Mouse (Mus musculus) brain, adult 2 months (tissue): ENCODE measurements around the gene Mapk13.
"Not testable (repeated sequence)": the region's sequence is repeated elsewhere in the genome, so short reads cannot be mapped to it uniquely, and the experiment has no call there.

Experiments
- DNase-seq: peaks from one replicate; pipeline ENCODE4 v3.0.0; 2011; ENCODE audit warnings: low read depth, low spot score

The Mapk13 gene

DNA sequence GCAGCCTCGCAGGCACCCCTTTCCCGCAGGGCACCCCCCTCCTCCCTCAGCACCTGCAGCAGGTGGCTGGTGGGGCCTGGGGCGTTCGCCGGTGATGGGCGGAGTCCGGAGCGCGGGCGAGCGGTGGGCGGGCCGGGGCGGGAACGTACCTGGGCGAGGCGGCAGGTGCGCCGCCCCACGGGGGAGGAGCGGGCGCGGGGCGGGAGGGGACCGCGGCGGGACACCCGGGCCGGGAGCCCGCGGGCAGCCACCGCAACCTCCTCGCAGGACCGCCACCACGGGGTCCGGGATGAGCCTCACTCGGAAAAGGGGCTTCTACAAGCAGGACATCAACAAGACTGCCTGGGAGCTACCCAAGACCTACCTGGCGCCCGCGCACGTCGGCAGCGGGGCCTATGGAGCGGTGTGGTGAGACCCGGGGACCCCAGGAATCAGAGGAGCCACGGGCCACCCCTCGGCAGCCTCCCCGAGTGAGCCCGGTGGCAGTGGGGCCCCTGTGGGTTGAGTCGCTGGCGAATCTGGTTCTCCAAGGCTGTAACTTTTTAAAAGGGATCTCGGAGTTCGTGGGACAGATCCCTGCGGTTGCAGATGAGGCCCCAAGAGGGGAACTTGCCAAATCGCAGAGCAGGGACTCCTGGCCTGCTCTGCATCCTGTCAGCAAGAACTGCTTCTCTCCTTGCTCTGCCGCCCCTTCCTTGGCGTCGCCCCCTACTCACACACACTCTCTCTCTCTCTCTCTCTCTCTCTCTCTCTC lies at the start of gene Mapk13:
TSS of gene Mapk13 (plus strand) at position 177 of the 754 bp plus-strand sequence.
- no peak for DNase-seq

DNA sequence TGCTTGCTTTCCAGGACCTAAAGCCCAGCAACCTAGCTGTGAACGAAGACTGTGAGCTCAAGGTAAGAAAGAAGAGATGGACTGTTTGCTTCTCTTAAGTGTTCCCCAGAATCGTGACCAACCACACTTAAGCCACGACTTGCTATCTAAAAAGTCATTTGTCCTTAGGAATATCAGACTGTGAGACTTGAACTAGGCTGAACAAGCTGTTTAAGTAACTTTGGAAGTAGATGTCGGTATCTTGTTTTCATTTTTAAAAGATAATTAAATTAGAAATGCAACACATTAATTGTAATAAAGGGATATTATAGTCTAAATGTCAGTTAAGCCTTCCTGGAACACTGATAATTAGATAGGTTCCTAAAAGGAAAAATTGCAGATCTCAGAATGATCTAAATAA lies 43.3 kb upstream of the Mapk13 start, which contains the start of gene AC170998.1:
TSS of gene AC170998.1 (plus strand) at position 301 of the 400 bp plus-strand sequence.
- no peak for DNase-seq

DNA sequence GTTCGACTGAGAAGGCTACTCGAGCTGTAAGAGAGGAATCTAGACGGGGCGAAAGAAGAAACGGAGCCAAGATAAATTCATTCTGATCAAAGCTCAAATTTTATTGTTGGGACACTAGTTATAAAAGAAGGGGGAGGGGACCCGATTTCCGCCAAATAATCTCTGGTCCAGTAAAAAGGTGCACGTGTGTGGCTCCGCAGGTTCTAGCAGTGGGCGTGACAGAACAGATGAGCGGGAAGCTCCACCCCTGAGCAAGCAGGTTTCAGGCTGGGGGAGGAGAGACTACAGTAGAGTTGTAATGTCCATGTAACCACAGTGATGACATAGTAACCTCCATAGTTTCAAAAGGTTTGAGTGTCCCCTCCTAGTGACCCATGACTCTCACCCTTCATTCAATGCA lies 41.6 kb upstream of the Mapk13 start:
- DNase-seq = not testable (repeated sequence)

GRCm38 (mm10) chr17:28735317-28736105 lies 33.6 kb upstream of the Mapk13 start:
- peak; percentile 73 for DNase-seq

- DNase-seq = no peak
Observed at GRCm38 (mm10) chr17:28736486-28736885, 32.6 kb upstream of the Mapk13 start.

- no peak for DNase-seq
Observed at GRCm38 (mm10) chr17:28737973-28738372, 31.1 kb upstream of the Mapk13 start.

- DNase-seq = no peak
Observed at GRCm38 (mm10) chr17:28739244-28739643, 29.9 kb upstream of the Mapk13 start.

- DNase-seq = peak; percentile 93
Observed at GRCm38 (mm10) chr17:28743145-28743866, 25.8 kb upstream of the Mapk13 start.

GRCm38 (mm10) chr17:28743916-28744315 lies 25.2 kb upstream of the Mapk13 start:
- no peak for DNase-seq

DNA sequence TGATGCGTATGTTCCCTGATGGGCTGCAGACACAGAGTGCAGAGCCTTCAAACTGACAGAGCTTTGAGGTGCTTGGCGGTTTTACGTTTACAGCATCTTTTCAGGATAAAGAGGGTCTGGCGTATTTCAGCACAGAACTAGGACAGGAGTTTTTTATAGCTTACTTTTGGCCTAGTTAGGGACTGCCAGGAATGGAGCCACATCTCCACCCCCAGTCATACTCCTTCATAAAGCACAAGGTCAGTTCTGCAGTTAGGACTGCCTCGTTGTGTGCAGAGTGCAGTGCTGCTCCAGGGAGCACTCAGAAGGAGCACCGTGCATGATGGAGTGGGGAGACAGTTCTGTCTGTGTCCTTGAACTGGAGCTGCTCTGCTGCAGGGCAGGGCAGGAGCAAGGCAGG lies 23.3 kb upstream of the Mapk13 start:
- peak; percentile 77 for DNase-seq

- DNase-seq = no peak
Observed at GRCm38 (mm10) chr17:28748001-28748400, 21.1 kb upstream of the Mapk13 start.

DNA sequence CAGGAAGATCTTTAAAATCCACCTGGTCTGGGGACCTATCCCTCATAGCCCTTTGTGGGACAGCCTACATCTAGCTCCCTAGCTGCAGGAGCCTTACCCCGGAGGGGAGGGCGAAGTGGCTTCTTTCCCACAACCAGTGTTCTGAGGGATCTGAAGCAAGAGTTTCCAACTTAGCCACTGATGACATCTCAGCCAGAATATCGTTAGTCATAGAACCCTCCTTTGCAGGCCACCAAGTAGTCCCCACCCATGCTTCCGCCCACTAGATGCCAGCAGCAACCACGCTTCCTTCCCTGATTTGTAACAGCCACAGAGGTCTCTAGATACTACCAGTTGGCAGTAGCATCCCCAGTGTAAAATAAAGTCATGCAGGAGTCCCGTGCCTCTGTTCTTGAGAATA lies 18.5 kb upstream of the Mapk13 start:
- peak; percentile 43 for DNase-seq

DNA sequence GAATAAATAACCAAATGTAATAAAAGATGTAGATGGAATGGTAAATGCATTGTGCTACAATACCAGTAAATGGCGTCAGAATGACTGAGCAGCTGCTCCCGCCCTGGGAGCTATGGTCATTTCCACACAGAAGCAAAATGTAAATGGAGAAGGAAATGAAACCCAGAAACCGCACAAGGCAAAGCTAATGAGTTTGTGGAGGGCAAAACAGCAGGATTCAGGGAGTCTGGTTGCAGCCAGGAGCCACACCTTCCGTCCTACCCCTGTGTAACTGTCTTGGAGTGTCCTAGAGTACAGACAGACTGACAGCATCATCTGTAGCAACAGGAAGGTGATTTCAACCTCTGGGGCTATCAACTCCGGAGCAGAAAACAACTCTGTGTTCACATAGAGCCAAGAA lies 12.7 kb upstream of the Mapk13 start:
- DNase-seq = no peak

- no peak for DNase-seq
Observed at GRCm38 (mm10) chr17:28757470-28757869, 11.6 kb upstream of the Mapk13 start.

DNA sequence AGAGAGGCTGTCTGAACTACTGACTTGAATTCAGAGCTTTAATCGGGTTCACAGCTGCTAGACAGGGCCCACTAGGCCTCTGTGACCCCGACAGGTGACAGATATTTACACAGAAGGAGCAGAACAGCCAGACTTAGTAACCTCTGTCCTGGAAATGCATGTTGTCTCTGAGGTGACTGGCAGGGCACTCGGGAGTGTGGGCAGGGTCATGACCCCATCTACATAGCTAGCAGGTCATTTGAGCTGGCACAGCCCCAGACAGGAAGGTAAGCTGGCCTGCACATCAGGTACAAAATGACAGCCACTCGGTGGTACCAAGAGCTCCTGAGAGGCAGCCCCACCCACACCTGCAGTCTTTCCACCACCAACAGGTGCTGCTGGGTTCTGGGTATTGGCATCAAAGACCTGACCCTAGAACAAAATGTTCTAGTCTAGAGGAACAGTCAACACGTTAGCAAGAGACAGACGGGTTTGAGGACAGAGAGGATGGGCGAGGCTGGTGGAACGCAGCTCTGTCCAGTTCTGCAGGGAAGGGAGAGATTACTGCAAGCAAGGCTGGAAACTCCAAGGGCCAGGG lies 8.3 kb upstream of the Mapk13 start:
- DNase-seq = no peak

DNA sequence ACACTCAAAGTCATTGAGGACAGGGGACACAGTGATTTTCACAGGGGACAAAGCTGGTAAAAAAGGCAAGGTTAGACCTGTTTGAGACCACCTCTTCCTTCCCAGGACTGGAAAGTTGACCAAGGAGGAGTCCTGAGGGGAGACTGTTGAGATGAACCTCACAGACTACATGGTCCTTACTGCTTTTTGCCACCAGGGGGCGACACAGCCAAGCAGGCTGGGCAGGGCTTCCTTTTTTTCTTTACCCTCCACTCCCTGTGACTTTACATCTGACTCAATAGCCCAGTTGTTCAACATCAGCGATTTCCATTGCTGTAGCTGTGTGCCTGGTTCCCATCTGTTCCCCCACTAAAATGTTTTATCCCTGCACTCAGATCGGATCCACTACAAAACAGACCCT lies 7.2 kb upstream of the Mapk13 start:
- peak; percentile 81 for DNase-seq

DNA sequence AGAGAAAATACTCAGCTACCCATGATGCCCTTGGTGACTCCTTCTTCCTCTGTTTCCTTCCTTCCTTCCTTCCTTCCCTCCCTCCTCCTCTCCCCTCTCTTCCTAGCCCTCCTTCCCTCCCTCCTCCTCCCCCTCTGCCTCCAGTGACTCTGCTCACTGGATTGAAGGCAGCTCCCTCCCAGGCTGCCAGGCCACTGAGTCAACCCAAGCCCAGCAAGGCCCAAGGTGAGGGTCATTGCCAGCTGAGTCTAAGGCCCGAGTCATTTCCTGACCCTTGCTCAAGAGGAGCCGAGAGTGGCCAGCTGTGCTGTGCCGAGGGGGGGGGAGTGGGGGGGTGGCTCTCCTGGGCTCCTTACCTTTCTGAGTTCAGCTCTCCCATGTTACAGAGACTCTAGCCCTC lies 2.9 kb upstream of the Mapk13 start:
- no peak for DNase-seq

- no peak for DNase-seq
Observed at GRCm38 (mm10) chr17:28766781-28767515, 2.1 kb upstream of the Mapk13 start.

DNA sequence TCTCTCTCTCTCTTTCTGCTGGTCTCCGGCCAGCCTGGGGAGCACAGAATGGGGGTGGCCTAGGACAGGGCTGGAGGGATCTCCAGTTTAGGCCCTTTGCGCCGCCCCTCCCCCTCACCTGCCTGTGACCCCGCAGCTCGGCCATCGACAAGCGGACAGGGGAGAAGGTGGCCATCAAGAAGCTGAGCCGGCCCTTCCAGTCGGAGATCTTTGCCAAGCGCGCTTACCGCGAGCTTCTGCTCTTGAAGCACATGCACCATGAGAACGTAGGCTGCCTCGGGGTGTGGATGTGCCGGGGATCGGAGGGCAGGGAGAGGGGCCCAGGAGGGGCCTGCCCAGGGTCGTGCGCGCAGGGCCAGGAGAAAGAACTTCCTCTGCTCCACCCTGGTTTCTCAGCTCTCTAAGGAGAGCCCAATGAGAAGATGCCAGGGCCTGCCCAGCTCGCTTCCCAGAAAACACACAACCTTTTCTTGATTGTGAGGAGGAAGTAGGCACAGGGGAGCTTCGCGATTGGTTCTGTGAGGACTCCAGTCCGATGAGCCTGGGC lies 851 bp downstream of the Mapk13 start:
- peak; percentile 31 for DNase-seq

DNA sequence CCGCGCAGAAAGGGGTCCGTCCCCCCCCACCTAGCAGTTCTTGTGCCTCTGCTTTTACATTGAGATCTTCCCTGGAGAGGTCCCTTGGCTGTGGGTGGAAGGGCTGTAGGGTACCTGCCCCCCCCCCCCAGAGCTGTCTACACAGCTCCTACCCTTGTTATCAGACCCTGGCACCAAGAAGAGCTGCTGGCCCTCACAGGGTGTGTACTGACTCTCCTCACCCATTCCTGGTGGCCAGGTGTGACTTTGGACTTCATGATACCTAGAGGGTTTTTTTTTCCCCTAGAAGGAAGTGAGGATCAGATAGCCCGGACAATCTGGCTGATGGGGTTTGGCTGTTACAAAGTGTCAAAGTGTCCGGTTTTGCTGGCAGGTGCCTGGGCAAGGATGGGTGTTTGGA lies 2.2 kb downstream of the Mapk13 start:
- no peak for DNase-seq

GRCm38 (mm10) chr17:28774303-28774702 lies 5.2 kb downstream of the Mapk13 start:
- not testable (repeated sequence) for DNase-seq
